Mouse (Mus musculus): ENCODE measurements at regions not wholly inside any gene's neighbourhood (a gene's known extent, or its start where the extent isn't known, plus 50 kb on each side); places are given as distances from the start of the nearest gene placed in this dataset.

DNA sequence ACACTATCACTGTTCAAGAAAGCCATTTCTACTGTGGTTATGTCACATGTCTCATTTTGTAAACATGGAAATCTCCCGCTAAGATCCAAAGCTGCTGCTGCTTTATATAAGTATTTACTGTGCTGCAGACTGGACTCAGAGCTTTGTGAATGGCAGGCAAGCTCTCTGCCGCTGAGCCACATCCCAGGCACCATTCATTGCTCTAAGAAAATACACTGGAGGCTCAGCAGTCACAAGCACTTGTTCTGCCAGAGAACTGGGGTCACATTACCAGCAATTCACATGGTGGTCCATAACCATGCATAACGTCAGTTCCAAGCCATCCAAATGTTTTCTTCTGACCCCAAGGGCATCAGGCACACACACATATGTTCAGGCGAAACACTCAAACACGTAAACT lies 268.2 kb downstream of the Zfp704 start:
- TF ChIP-seq POLR2A (IDR thresholded peaks at IDR 0.05; ENCODE audit: borderline replicate concordance, insufficient read depth, low read length) (no peak), CTCF (IDR thresholded peaks at IDR 0.05; ENCODE audit: borderline replicate concordance, insufficient read depth, low read depth, low read length) (no peak)
- Histone ChIP-seq H3K27me3 (ENCODE audit: control insufficient read depth, insufficient read depth, low read length) (no peaks in the 10 kb centered on the region), H3K4me3 (replicated peaks; ENCODE audit: insufficient read depth, low read depth, low read length) (no peak overlapping the region), H3K27ac (ENCODE audit: insufficient read depth, low read length) (no peak overlapping the region), H3K4me1 (ENCODE audit: control insufficient read depth, insufficient read depth, low read length) (no peaks in the 10 kb centered on the region)
- no peak for DNase-seq
- 76% methylated on average over 5 of the region's 5 CpGs for WGBS

GRCm38 (mm10) chr3:9341244-9341643 lies 268.6 kb downstream of the Zfp704 start:
- DNase-seq = no peak
- no peak overlapping the region for H3K4me3 ChIP-seq (replicated peaks; ENCODE audit: insufficient read depth, low read depth, low read length)
- WGBS = 62% methylated on average over 4 of the region's 4 CpGs

DNA sequence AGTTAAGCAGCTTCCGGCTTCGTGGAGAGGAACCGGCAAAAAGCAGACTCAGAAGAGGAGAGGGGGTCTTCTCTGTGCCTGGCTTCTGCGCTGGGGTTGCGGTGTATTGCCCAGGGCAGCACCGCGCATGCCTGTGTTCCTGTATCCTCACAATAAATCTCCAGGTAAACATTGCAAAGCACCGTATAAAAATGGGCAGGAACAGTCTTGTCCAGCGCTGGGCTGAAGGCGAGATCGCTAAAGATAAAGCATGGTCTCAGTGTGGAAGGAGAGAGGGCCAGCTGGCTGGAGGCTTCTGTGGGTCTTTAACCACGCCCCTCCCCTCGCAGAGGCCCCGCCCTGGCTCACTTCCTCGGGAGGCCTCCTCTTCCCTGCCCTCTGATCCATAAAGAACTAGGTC lies 269.1 kb downstream of the Zfp704 start:
- WGBS = 2% methylated on average over 15 of the region's 15 CpGs
- peak overlapping the region; percentile 13 for H3K4me3 ChIP-seq (replicated peaks; ENCODE audit: insufficient read depth, low read depth, low read length)
- H3K27me3 ChIP-seq (ENCODE audit: control insufficient read depth, insufficient read depth, low read length) = no peaks in the 10 kb centered on the region
- no peak overlapping the region for H3K27ac ChIP-seq (ENCODE audit: insufficient read depth, low read length)
- DNase-seq = no peak
- no peaks in the 10 kb centered on the region for H3K4me1 ChIP-seq (ENCODE audit: control insufficient read depth, insufficient read depth, low read length)
- TF ChIP-seq POLR2A (IDR thresholded peaks at IDR 0.05; ENCODE audit: borderline replicate concordance, insufficient read depth, low read length) = no peak
- TF ChIP-seq CTCF (IDR thresholded peaks at IDR 0.05; ENCODE audit: borderline replicate concordance, insufficient read depth, low read depth, low read length) = no peak

More at GRCm38 (mm10) chr3:9341244-9341643, 268.6 kb downstream of the Zfp704 start:
- no peak for TF ChIP-seq POLR2A (IDR thresholded peaks at IDR 0.05; ENCODE audit: borderline replicate concordance, insufficient read depth, low read length)
- no peak for TF ChIP-seq CTCF (IDR thresholded peaks at IDR 0.05; ENCODE audit: borderline replicate concordance, insufficient read depth, low read depth, low read length)
- Histone ChIP-seq H3K27ac (ENCODE audit: insufficient read depth, low read length) (no peak overlapping the region), H3K27me3 (ENCODE audit: control insufficient read depth, insufficient read depth, low read length) (no peaks in the 10 kb centered on the region), H3K4me1 (ENCODE audit: control insufficient read depth, insufficient read depth, low read length) (no peaks in the 10 kb centered on the region)

- Histone ChIP-seq H3K27ac (ENCODE audit: insufficient read depth, low read length) (no peak overlapping the region), H3K4me1 (ENCODE audit: control insufficient read depth, insufficient read depth, low read length) (no peaks in the 10 kb centered on the region), H3K4me3 (replicated peaks; ENCODE audit: insufficient read depth, low read depth, low read length) (peak overlapping the region; percentile 13), H3K27me3 (ENCODE audit: control insufficient read depth, insufficient read depth, low read length) (no peaks in the 10 kb centered on the region)
- 19% methylated on average over 4 of the region's 4 CpGs for WGBS
- TF ChIP-seq POLR2A (IDR thresholded peaks at IDR 0.05; ENCODE audit: borderline replicate concordance, insufficient read depth, low read length) = no peak
- no peak for TF ChIP-seq CTCF (IDR thresholded peaks at IDR 0.05; ENCODE audit: borderline replicate concordance, insufficient read depth, low read depth, low read length)
- no peak for DNase-seq
Measured at GRCm38 (mm10) chr3:9340344-9340743, 269.5 kb downstream of the Zfp704 start.

DNA sequence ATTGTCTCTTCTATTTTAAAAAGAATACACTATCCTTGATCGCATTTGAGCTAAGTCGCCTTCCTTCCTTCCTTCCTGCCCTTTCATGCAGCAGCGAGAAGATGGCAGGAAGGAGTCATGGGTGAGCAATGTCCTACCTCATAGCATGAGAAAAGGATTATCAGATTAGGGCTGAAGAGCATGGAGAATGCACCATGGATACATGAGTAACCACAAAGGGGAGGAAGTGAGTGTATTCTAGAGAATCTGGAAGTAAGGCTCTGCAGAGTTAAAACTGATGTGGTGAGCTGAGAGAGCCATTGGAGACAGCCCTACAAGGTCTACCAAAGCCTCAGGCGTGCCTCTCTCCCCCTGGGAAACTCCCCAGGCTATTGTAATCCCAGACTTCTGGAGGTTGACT lies 270.2 kb downstream of the Zfp704 start:
- 92% methylated on average over 4 of the region's 4 CpGs for WGBS

GRCm38 (mm10) chr3:9335580-9335979 lies 274.3 kb downstream of the Zfp704 start:
- WGBS = 86% methylated on average over 4 of the region's 4 CpGs
- TF ChIP-seq POLR2A (IDR thresholded peaks at IDR 0.05; ENCODE audit: borderline replicate concordance, insufficient read depth, low read length) (no peak), CTCF (IDR thresholded peaks at IDR 0.05; ENCODE audit: borderline replicate concordance, insufficient read depth, low read depth, low read length) (no peak)
- Histone ChIP-seq H3K4me1 (ENCODE audit: control insufficient read depth, insufficient read depth, low read length) (no peaks in the 10 kb centered on the region; the same call in 1 of the 2 replicates), H3K27ac (ENCODE audit: insufficient read depth, low read length) (no peak overlapping the region), H3K27me3 (ENCODE audit: control insufficient read depth, insufficient read depth, low read length) (no peaks in the 10 kb centered on the region), H3K4me3 (replicated peaks; ENCODE audit: insufficient read depth, low read depth, low read length) (no peak overlapping the region)
- no peak for DNase-seq

More for the DNA sequence above, 270.2 kb downstream of the Zfp704 start:
- H3K4me1 ChIP-seq (ENCODE audit: control insufficient read depth, insufficient read depth, low read length) = no peaks in the 10 kb centered on the region
- H3K4me3 ChIP-seq (replicated peaks; ENCODE audit: insufficient read depth, low read depth, low read length) = no peak overlapping the region
- TF ChIP-seq POLR2A (IDR thresholded peaks at IDR 0.05; ENCODE audit: borderline replicate concordance, insufficient read depth, low read length) (no peak), CTCF (IDR thresholded peaks at IDR 0.05; ENCODE audit: borderline replicate concordance, insufficient read depth, low read depth, low read length) (no peak)
- DNase-seq = no peak
- H3K27ac ChIP-seq (ENCODE audit: insufficient read depth, low read length) = no peak overlapping the region
- no peaks in the 10 kb centered on the region for H3K27me3 ChIP-seq (ENCODE audit: control insufficient read depth, insufficient read depth, low read length)

Measured in cerebellum, adult 2 months (tissue).